Mouse (Mus musculus) c-Kit-positive CD71-positive TER-119-positive erythroid progenitor cells, embryonic 14.5 days (primary cell): ENCODE data around the gene Gdpd5.

Experiments
- DNase-seq: peaks from one replicate; pipeline ENCODE4 v3.0.0-alpha.2; 2013; ENCODE audit warnings: low spot score

Gene Gdpd5

DNA sequence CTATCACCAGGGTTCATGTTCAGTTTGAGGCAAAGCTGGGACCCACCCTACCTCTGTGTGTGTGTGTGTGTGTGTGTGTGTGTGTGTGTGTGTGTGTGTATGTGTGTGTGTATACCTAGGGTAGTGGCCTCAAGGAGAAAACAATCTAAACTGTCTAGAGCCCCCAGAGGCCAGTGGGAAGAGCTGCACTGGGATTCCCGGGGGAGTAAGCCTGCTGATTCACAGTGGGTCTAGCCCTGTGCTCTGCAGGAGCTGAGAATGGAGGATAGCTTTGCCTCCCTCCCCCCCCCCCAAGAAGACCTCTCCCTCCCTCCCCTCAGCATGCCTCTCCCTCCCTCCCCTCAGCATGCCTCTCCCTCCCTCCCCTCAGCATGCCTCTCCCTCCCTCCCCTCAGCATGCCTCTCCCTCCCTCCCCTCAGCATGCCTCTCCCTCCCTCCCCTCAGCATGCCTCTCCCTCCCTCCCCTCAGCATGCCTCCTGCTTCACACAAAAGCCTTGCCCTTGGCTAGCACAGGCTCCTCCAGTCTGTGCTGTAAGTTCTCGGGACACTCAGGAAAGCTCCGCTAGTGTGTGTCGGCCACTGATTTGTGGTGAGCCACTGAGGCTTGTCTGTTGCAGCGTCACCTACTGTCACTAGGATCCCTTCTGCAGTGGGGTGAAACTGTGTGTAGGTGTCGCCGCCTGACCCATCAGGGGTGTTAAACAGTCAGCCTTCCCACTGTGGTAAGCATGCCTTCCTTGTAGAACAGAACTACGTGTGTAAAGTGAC is 24.4 kb downstream of the Gdpd5 start:
- DNase-seq: no peak

- DNase-seq: no peak
Observed at GRCm38 (mm10) chr7:99407598-99407997, 26.4 kb downstream of the Gdpd5 start.

DNA sequence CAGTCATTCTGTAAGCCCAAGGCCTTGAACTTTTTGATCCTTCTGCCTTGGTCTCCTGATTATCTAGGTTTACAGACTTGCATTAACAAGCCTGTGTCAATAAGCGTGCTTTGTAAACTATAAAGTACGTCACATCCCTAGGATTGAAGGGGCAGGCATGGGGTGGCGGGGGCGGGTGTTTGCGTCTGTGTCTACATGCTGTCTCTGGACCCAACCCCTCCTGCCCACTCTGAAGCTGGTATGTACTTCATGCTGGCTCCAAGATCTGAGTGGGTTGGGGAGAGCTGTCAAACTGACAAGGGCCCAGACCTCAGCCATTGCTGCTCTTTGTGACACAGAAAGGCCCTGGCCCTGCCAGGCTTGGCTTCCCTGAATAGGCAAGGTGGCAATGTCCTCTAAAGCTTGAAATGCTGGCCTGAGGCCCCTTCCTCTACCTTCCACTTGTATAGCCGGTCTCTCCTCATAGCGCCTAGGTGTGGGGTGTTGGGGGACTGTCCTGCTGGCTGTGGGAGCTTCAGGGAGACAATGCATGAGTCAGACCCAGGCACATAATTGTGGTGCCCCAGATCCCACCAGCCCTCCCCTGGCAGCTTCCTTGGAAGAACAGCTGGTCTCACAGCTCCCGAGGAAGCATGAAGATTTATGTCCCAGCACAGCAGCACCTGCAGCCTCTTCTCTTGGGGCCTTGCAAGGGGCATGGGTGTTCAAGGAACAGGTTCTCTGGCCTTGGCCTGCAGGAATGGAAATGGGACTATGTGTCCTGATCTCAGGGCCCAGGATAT is 28.4 kb downstream of the Gdpd5 start:
- no peak for DNase-seq

DNA sequence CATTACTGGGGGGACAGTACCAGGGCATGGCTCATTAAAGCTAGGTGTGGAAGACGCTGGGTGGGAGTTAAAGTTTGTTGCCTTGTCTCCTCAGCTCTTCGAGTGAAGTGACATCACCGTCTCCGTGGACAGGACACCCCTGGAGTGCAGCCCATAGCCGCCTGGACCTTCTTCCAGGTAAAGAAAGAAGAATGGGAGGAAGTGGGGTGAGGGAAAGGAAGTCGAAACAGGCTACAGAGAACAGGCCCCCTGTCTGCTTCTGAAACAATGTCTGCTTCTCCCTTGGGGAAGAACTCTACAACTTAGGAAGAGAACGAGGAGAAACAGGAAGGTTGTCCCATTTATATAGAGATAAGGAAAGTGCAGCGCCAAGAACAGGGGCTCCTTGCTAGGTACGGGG is 29.1 kb downstream of the Gdpd5 start:
- DNase-seq: no peak

DNA sequence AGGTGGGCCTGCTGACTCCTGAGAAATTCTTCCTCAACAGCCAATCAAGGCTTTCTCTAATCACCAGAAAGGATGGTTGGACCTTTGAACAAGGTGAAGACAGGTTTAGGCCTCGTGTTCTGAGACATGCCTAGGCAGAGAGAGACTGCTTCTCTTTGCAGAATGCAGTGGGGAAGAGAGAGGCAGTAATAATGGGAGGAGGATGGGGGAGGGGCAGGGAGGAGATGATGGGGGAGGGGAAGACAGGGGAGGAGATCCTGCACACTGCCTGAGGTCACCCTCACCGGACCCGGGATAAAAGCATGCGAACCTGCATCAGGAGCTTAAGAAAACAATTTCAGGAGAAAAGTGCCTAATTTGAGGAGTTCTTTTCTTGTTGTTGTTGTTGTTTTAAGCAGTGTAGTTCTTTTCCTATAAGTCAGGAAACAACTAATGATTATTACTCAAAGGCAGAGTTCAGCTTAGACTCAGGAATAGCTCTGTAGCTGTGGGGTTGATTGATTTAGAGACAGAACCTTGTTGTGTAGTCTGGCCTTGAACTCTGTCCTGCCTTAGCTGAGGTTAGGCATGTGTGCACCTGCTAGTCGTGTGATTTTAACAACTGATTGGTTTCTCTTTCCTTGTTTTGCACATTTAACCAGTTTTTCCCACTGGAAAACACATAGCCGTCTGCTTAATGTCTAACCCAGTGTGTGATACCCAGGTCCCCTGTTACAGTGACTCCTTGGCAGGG is 30.0 kb downstream of the Gdpd5 start:
- no peak for DNase-seq

- DNase-seq: no peak
Observed at GRCm38 (mm10) chr7:99415045-99415444, 33.8 kb downstream of the Gdpd5 start.

DNA sequence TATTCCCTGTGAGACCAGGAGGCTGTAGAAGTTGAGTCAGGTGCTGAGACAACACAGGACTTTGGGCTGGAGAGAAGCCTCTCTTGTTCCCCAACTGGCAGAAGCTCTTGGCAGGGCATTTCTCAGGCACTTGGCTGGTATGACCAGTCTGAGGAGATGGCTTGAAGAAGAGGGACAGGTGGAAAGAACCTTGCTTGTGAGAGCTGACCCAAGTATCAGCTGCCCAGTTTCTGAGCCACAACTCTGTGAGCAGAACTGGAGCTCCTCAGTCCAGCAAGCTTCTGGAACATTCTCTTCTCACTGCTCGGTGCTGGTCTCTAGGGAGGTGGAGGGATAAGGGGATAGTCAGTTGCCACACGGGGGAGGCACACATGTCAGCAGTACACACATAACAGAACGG is 38.1 kb downstream of the Gdpd5 start:
- no peak for DNase-seq

DNA sequence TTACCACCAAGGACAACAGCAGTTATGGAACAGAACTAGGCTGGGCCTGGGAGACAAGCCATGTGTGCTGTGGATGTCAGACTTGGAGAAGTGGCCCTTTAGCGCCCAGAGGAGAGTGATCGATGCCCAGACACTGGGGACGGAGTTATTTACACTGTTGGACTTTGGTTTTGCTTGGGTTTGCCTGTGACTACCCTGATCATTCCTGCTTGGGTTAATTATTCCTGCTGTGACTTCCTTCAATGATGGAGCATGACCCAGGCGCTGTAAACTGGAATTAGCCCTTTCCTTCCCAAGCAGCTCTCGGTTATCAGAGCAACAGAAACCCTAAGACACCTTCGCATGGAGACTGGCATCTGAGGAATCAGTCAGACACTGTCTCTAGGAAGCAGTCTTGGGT is 39.8 kb downstream of the Gdpd5 start:
- DNase-seq: no peak

GRCm38 (mm10) chr7:99424538-99425155 is 43.4 kb downstream of the Gdpd5 start:
- DNase-seq: no peak

DNA sequence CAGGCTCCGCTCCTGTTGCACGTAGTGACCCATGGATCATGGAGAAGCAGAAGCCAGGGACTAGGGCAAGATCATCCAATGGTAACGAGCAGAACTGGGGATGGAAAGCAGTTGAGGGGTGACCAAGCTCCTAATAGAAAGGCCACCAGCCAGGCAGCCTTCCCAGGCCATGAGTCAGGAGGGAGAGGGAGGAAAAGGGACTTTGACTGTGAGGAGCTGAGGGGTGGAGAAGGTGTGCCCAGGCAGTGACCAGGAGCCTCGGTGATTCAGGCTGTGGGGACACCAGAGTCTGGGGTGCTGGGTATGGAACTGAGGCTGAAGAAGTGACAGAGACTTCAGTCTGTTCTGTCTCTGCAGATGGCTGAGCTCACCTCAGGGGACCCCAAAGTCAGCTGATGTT is 44.5 kb downstream of the Gdpd5 start:
- no peak for DNase-seq

DNA sequence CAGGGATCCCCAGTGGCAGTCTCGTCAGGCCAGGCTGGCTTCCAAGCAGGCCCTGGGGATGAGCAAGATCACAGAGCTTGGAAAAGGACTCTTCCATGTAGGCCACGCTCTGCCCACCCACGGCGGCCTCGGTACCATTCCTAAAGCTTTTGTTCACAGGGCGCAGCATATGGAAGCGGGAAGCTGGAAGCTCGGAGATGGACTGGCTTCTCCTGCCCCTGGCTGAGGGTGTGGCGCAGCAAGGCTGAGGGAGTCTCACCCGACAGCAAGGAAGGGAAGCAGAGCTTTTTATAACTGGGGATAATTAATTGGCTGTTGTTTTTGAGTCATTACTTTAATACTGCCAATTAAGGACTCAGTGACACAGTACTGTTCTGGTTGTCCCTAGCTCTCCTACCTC is 45.8 kb downstream of the Gdpd5 start:
- no peak for DNase-seq

DNA sequence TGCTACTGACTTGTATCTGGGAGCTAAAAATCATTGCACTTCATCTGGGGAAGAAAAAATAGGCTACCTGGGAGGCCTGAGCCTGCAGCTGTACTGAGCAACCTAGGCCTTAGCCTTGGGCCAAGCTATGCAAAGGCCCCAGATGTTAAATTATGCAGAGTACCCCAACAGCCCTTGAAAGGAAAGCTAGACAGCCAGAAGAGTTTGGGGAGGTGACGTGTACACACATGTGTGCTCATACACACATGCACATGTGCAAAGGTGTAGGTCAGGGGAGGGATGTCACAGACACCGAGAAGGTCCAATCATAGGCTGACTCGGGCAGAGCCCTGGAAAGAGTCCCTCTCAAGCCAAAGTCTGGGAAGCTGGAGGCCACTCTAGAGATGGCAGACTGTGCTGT is 46.8 kb downstream of the Gdpd5 start:
- no peak for DNase-seq

- no peak for DNase-seq
Observed at GRCm38 (mm10) chr7:99428836-99429235, 47.6 kb downstream of the Gdpd5 start.

DNA sequence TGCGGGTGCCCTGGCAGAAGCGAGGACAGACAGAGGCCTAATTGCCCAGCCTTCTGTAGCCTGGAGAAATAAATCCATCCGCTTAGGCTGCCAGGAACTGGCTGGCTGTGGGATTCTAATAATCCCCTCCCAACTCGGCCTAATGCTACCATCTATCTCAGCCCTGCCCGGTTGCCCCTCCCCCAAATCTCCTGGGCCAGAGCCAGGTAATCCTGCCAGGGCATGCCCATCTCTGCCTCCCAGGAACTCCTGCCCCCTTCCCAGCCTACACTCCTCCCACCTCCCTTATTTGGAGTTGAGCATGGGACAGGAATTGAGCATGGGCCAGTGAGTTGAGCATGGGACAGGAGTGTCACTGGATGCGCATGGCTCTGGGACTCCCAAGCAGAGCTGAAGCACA is 48.6 kb downstream of the Gdpd5 start:
- DNase-seq: no peak

- DNase-seq: no peak
Observed at GRCm38 (mm10) chr7:99430246-99430645, 49.0 kb downstream of the Gdpd5 start.

DNA sequence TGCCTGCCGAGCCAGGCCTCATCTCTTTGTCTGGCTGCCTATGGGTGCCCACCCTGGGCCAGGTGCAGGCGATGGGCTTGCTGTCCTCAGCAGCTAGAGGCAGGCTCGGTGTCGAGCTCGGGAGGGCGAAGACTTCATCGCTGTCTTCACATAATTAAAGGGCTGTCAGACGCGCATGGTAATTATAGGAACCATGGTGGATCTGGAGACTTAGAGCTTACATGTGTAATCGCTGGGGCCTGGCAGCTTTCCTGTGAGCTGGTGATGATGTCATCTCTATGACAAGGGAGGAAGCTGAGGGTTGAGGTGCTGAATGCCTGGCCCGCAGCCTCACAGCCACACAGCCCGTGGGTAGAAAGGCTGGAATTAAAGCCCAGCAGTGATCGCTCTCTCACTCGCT is 51.0 kb downstream of the Gdpd5 start:
- DNase-seq: no peak

- no peak for DNase-seq
Observed at GRCm38 (mm10) chr7:99432863-99433262, 51.6 kb downstream of the Gdpd5 start.

DNA sequence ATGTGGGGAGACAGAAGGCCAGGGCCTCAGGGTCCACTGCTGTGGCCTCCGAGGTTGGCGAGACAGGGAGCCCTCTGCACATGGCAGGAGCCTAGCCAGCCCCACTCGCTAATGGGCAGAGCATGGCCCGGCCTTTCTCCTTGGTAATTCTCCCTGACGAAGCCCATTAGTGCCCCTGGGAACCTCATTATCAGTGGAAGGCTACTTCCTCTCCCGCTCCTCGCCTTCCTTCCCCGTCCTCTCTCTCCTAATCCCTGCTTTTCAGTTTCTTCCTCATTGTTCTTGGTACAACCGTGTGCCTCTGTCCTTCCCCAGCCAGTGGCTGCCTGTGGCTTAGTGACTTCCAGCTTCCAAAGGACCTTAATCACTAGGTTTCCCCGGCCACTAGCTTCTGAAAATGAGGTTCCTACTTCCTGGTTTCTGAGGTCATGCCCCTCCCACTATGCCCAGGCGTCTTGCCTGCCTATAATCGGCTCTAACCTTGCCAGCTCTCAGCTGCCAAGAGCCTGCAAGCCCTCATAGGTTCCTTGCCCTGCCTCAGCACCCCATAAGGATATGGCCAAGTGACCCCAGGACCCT is 53.5 kb downstream of the Gdpd5 start:
- DNase-seq: peak; percentile 8

DNA sequence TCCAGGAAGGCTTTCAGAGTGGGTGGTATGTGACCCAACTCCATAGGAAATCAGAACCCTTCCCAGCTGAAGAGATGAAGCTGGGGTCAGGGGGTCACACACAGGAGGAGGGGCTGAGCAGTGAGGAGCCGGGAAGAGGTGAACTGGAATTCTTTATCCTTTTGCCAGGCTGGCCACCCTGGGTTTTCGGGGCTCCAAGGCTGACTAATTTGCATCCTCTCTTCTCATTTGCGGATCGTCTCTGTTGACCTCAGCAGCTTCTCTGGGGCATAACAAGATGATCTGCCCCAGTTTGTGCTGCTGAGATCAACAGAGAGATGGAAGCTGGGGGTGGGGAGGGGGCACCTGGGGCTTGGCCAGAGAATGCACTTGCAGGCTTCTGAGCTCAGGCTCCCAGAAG is 55.3 kb downstream of the Gdpd5 start:
- no peak for DNase-seq

- DNase-seq: no peak
Observed at GRCm38 (mm10) chr7:99438881-99439280, 57.7 kb downstream of the Gdpd5 start.

DNA sequence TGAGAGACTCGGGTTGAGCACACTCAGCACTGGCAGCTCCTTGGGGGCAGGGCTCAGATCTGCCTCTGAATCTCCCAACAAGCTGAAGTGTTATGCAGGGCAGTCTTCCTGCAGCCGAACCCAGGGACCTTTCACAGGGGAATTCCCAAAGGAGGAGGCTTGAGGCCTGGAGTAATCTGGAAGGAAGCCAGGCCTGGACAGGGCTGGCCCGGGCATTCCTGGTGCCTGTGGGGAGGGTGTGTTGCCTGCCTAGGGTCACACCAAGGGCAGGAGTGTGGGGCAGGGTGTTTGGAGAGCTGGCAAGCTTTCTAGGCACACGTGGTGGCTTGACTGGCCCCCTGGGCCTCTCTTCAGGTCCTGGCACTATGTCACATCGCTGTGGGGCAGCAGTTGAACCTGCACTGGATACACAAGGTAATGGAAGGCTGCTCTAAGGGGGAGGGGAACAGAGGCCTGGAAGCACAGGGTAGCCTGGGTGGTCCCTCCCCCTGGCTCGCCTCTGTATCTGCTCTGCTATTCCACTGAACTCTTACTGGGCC is 60.4 kb downstream of the Gdpd5 start:
- no peak for DNase-seq

DNA sequence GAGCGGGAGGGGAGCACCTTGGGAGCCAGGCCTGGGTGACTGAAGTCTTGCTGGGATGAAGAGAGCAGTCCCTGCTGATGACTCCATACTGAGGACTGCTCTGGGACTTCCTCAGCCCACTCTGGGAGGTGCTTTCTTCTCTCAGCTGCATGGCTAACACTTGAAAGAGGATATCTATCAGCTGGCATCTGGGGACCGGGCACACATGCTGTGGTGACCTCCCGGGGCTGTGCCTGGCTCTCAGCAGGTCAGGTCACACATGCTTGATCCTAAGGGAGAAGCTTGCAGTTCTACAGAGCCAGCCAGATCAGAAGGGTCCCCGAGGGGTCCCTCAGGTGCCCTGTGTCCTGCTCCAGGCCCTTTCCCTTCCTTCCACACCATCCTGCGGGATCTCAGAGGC is 62.0 kb downstream of the Gdpd5 start:
- DNase-seq: no peak
